Mouse (Mus musculus): ENCODE measurements around the gene Psg27. TPM values are rescaled to one million over a fixed set of nuclear protein-coding genes. Genes with fewer than 3 reads are reported as not detected.

Psg27 gene
- not detected in 2 replicates for polyA plus RNA-seq (2015; fragmentation: Nextera tagmentation; extraction: Ambion mirVana)

DNA sequence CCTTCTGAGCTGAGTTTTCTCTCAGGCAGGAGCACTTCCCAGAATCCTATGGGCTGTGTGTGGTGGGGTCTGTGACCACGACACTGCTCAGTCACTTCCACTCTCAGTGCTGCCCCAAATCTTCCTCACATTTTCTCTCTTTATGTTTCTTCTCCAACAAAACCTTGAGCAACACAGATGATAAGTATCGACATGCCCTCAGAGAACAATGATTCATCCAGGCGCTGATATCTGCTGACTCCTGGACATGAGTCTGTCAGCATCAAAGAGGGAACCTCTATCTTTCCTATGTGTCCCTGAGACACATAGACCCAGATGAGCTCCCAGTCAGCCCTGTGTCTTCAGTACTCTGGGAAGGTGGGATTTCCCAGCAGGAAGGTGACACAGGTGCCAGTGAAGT is at the start of gene Psg27:
TSS of gene Psg27 (minus strand) at position 101 of the 400 bp plus-strand sequence.

GRCm38 (mm10) chr7:18616401-18616800 is 49.3 kb upstream of the Psg27 start, which contains the start of gene Psg23:
Psg23 (minus strand) TSS chr7:18616501.

GRCm38 (mm10) chr7:18532169-18532568 is 34.9 kb downstream of the Psg27 start, which contains the start of gene Psg25:
Psg25 (minus strand) TSS chr7:18532269.

Other genes with a start within 250 kb of the Psg27 start
- not detected in 2 replicates for gene Psg18, start 212.3 kb downstream of the Psg27 start, polyA plus RNA-seq (2015; fragmentation: Nextera tagmentation; extraction: Ambion mirVana)
- not detected in 2 replicates for gene Psg28, start 135.3 kb downstream of the Psg27 start, polyA plus RNA-seq (2015; fragmentation: Nextera tagmentation; extraction: Ambion mirVana)
- not detected in 2 replicates for gene Psg26, start 83.1 kb downstream of the Psg27 start, polyA plus RNA-seq (2015; fragmentation: Nextera tagmentation; extraction: Ambion mirVana)
- gene Psg25, start 35.0 kb downstream of the Psg27 start, polyA plus RNA-seq (2015; fragmentation: Nextera tagmentation; extraction: Ambion mirVana) = not detected in 2 replicates
- not detected in 2 replicates for gene Psg23, start 49.2 kb upstream of the Psg27 start, polyA plus RNA-seq (2015; fragmentation: Nextera tagmentation; extraction: Ambion mirVana)
- gene Psg21, start 89.4 kb upstream of the Psg27 start, polyA plus RNA-seq (2015; fragmentation: Nextera tagmentation; extraction: Ambion mirVana) = not detected in 2 replicates
- not detected in 2 replicates for gene Psg20, start 118.9 kb upstream of the Psg27 start, polyA plus RNA-seq (2015; fragmentation: Nextera tagmentation; extraction: Ambion mirVana)
- gene Psg22, start 150.8 kb upstream of the Psg27 start, polyA plus RNA-seq (2015; fragmentation: Nextera tagmentation; extraction: Ambion mirVana) = not detected in 2 replicates
- gene Psg19, start 231.2 kb upstream of the Psg27 start, polyA plus RNA-seq (2015; fragmentation: Nextera tagmentation; extraction: Ambion mirVana) = not detected in 2 replicates